Mouse (Mus musculus) midbrain, embryonic 12.5 days (tissue): Measurements from ENCODE around the gene Dennd4c. TPM values are rescaled to one million over a fixed set of nuclear protein-coding genes. Genes with fewer than 3 reads are reported as not detected.

Experiments used
- ATAC-seq: fragments of 200-750 bp; cut with Nextera tagmentation; 2 replicates; pipeline ENCODE4 v1.8.0; 2017; ENCODE audit warnings: low read depth, moderate TSS enrichment, moderate library complexity; ENCODE audit not compliant: low FRiP score
- H3K27ac ChIP-seq: fragments of 300-500 bp; sonication (generic); replicated peaks from 2 replicates; pipeline ENCODE4 v1.5.1; 2016; ENCODE audit warnings: mild to moderate bottlenecking
- H3K27me3 ChIP-seq: fragments of 300-500 bp; sonication (generic); 2 replicates; pipeline ENCODE4 v1.6.1; 2016; ENCODE audit warnings: mild to moderate bottlenecking
- H3K36me3 ChIP-seq: fragments of 300-500 bp; sonication (generic); 2 replicates; pipeline ENCODE4 v1.6.1; 2016
- H3K4me1 ChIP-seq: fragments of 300-500 bp; sonication (generic); 2 replicates; pipeline ENCODE4 v1.6.1; 2016
- H3K4me2 ChIP-seq: fragments of 300-500 bp; sonication (generic); replicated peaks from 2 replicates; pipeline ENCODE4 v1.6.1; 2016; ENCODE audit warnings: mild to moderate bottlenecking, moderate library complexity
- H3K4me3 ChIP-seq: fragments of 300-500 bp; sonication (generic); 2 replicates; pipeline ENCODE4 v1.5.1; 2016; ENCODE audit warnings: mild to moderate bottlenecking
- H3K9ac ChIP-seq: fragments of 300-500 bp; sonication (generic); replicated peaks from 2 replicates; pipeline ENCODE4 v1.6.1; 2016; ENCODE audit warnings: mild to moderate bottlenecking, moderate library complexity
- H3K9me3 ChIP-seq: fragments of 300-500 bp; sonication (generic); 2 replicates; pipeline ENCODE4 v1.6.1; 2016; ENCODE audit warnings: mild to moderate bottlenecking
- WGBS: fragments of 180-500 bp; shearing (Covaris S2); methylation state at CpG from one replicate; pipeline ENCODE4 v1.1.7; 2016; 5-methylcytosine and 5-hydroxymethylcytosine counted together
- polyA plus RNA-seq: library from polyadenylated mRNA; unstranded; fragments of >200 nt; fragmentation: Nextera tagmentation; extraction: Ambion mirVana; gene quantifications from 2 replicates; pipeline ENCODE4 v1.2.1, GENCODE M21; 2016

Dennd4c gene
- polyA plus RNA-seq, 1 experiment from 2014 or later, result 6.1 TPM

- no peak overlapping the region for H3K4me3 ChIP-seq
- 79% methylated on average over 14 of the region's 14 CpGs for WGBS
- no peaks in the 10 kb centered on the region for H3K36me3 ChIP-seq
These were observed 150.6 kb downstream of the Dennd4c start for GRCm38 (mm10) chr4:86898791-86899474.

More at GRCm38 (mm10) chr4:86898791-86899474, 150.6 kb downstream of the Dennd4c start:
- no peaks in the 10 kb centered on the region for H3K9me3 ChIP-seq
- no peak overlapping the region for H3K9ac ChIP-seq
- H3K4me2 ChIP-seq, result no peak overlapping the region
- no peaks in the 10 kb centered on the region for H3K27me3 ChIP-seq
- H3K27ac ChIP-seq, result no peak overlapping the region
- no peak for ATAC-seq
- no peaks in the 10 kb centered on the region for H3K4me1 ChIP-seq

Other genes with a start within 250 kb of the Dennd4c start
- not detected in 2 replicates for gene Saxo1, start 190.2 kb upstream of the Dennd4c start, polyA plus RNA-seq
- gene Rraga, start 172.9 kb upstream of the Dennd4c start, polyA plus RNA-seq, result 76.0 and 85.0 TPM in 2 replicates
- gene Haus6, start 136.5 kb upstream of the Dennd4c start, polyA plus RNA-seq, result 21.6 and 24.1 TPM in 2 replicates
- gene Plin2, start 78.5 kb upstream of the Dennd4c start, polyA plus RNA-seq, result 51.4 and 54.7 TPM in 2 replicates
- gene Rps6, start 108.9 kb downstream of the Dennd4c start, polyA plus RNA-seq, result 524 and 538 TPM in 2 replicates
- gene Acer2, start 125.8 kb downstream of the Dennd4c start, polyA plus RNA-seq, result 11.7 and 12.1 TPM in 2 replicates